8 mouse cellular contexts compared by ENCODE assay signal in genomic region chr13:34993085-34993484, GRCm38 (mm10). TPM values are rescaled to one million over a fixed set of nuclear protein-coding genes. Genes with fewer than 3 reads are reported as not detected.
DNase-seq lines count a peak whose midpoint lies in the region; ATAC-seq and TF ChIP-seq lines count a peak whose summit lies in the region.

No protein-coding gene starts in this region.

- H3K36me3 ChIP-seq in embryonic facial prominence, embryonic 12.5 days = peaks cover 23% of the 10 kb centered on the region
- H3K36me3 ChIP-seq in neural tube, embryonic 13.5 days = peaks cover 24% of the 10 kb centered on the region

- no peaks in the 10 kb centered on the region for H3K9me3 ChIP-seq in embryonic facial prominence, embryonic 12.5 days
- H3K9me3 ChIP-seq in neural tube, embryonic 13.5 days = no peaks in the 10 kb centered on the region

- H3K9ac ChIP-seq in embryonic facial prominence, embryonic 12.5 days = peak overlapping the region; percentile 78; the same call in 1 of the 2 replicates
- peak overlapping the region; percentile 80 for H3K9ac ChIP-seq in neural tube, embryonic 13.5 days

- DNase-seq in layer of hippocampus, adult 2 months (ENCODE audit: low spot score in 2 of 2) = no peak
- no peak for DNase-seq in layer of hippocampus, adult 9-10 months (ENCODE audit: low spot score)
- DNase-seq in kidney, postnatal 36 days = peak; percentile 10 to 19
- no peak for DNase-seq in gastrocnemius, adult 8-10 months (ENCODE audit: low spot score in 2 of 2)
- no peak for DNase-seq in thymus, postnatal 25 days
- DNase-seq in spleen, postnatal 10 days (ENCODE audit: low spot score in 2 of 2) = no peak

- 75% methylated on average over 4 of the region's 4 CpGs for WGBS in embryonic facial prominence, embryonic 12.5 days
- WGBS in neural tube, embryonic 13.5 days = 78% methylated on average over 4 of the region's 4 CpGs

- H3K4me2 ChIP-seq in embryonic facial prominence, embryonic 12.5 days (replicated peaks) = peak overlapping the region; percentile 59
- H3K4me2 ChIP-seq in neural tube, embryonic 13.5 days = peak overlapping the region; percentile 73

- H3K27me3 ChIP-seq in embryonic facial prominence, embryonic 12.5 days = no peaks in the 10 kb centered on the region
- no peaks in the 10 kb centered on the region for H3K27me3 ChIP-seq in neural tube, embryonic 13.5 days

- H3K4me1 ChIP-seq in embryonic facial prominence, embryonic 12.5 days = peaks cover 12% of the 10 kb centered on the region; the same call in 1 of the 2 replicates
- peaks cover 33% of the 10 kb centered on the region for H3K4me1 ChIP-seq in neural tube, embryonic 13.5 days (replicated peaks)

- no peak for TF ChIP-seq CTCF in layer of hippocampus, adult 2 months (conservative IDR thresholded peaks at IDR 0.05)

- no peak for ATAC-seq in embryonic facial prominence, embryonic 12.5 days (ENCODE audit: insufficient number of reproducible peaks, insufficient read depth, low FRiP score, low TSS enrichment)
- ATAC-seq in neural tube, embryonic 13.5 days (ENCODE audit: low read depth) = no peak

- peak overlapping the region; percentile 82 for H3K4me3 ChIP-seq in layer of hippocampus, adult 2 months
- H3K4me3 ChIP-seq in embryonic facial prominence, embryonic 12.5 days = peak overlapping the region; percentile 60
- peak overlapping the region; percentile 73 for H3K4me3 ChIP-seq in neural tube, embryonic 13.5 days

- H3K27ac ChIP-seq in layer of hippocampus, adult 2 months = peak overlapping the region; percentile 93; the same call in 1 of the 2 replicates
- no peak overlapping the region; the same call in 1 of the 2 replicates for H3K27ac ChIP-seq in embryonic facial prominence, embryonic 12.5 days
- H3K27ac ChIP-seq in neural tube, embryonic 13.5 days (replicated peaks) = no peak overlapping the region

RNA-seq across cellular contexts. Expression of gene Eci3, which starts 29.5 kb away (rescaled TPM):
- total RNA-seq in layer of hippocampus, adult 2 months (2021) = under 1 TPM; 0.44 to 0.56 TPM
- 1.1 and 1.8 TPM in 2 replicates for polyA plus RNA-seq in embryonic facial prominence, embryonic 12.5 days (2016; fragmentation: Nextera tagmentation; extraction: Ambion mirVana)
- 0.29 and 0.37 TPM in 2 replicates for polyA plus RNA-seq in neural tube, embryonic 13.5 days (2015; fragmentation: Nextera tagmentation; extraction: Ambion mirVana)
- total RNA-seq in gastrocnemius, adult 8-10 months (2022) = under 1 TPM; 0.32 to 0.65 (median 0.46) TPM

RNA-seq across cellular contexts. Expression of gene Eci2, which starts 33.8 kb away (rescaled TPM):
- 10 to 100 TPM; 46.8 to 51.7 TPM for total RNA-seq in layer of hippocampus, adult 2 months (2021)
- polyA plus RNA-seq in embryonic facial prominence, embryonic 12.5 days (2016; fragmentation: Nextera tagmentation; extraction: Ambion mirVana) = 144 and 146 TPM in 2 replicates
- polyA plus RNA-seq in neural tube, embryonic 13.5 days (2015; fragmentation: Nextera tagmentation; extraction: Ambion mirVana) = 120 and 127 TPM in 2 replicates
- total RNA-seq in gastrocnemius, adult 8-10 months (2022) = 10 to 100 TPM; 75.3 to 88.2 (median 81.1) TPM

Comparison
In these comparisons a context has a peak if more than half of its experiments do, and no peak if none do; other contexts are left out.
1. DNase-seq: peak in kidney, postnatal 36 days (2 of 2); none in layer of hippocampus, adult 2 months (0 of 2), layer of hippocampus, adult 9-10 months (single experiment), gastrocnemius, adult 8-10 months (0 of 2), thymus, postnatal 25 days (single experiment) and spleen, postnatal 10 days (0 of 2).
2. Peak in every context shown above with its lines, with median percentiles within 50 percentile points of each other: H3K4me3 ChIP-seq.